Mouse (Mus musculus) urinary bladder, postnatal 14 days (tissue): ENCODE measurements at regions not wholly inside any gene's neighbourhood (a gene's known extent, or its start where the extent isn't known, plus 50 kb on each side); places are given as distances from the start of the nearest gene placed in this dataset.

Experiments
- DNase-seq: peaks from one replicate; pipeline ENCODE4 v3.0.0; 2021; ENCODE audit warnings: low spot score

DNA sequence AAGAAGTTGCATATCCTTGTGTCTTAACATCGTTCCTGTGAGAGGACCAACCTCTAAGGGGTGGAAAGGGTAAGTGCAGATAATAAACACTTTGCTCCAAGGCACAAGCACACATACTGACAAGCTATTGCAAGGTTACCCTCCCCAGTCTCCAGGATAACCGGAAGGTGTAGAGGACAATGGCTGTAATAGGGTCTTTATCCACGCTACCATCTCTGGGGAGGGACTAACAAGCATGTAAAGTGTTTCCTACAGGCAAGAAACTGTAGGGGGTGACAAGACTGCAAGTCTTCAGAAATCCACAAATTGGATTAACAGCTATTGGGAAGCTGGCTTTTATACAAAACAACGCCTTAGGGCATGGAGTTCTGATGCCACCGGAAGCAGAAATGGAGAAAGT, 197.5 kb upstream of the Chl1 start:
- DNase-seq: no peak

- DNase-seq: no peak
Observed at GRCm38 (mm10) chr6:103318081-103318480, 192.3 kb upstream of the Chl1 start.

DNA sequence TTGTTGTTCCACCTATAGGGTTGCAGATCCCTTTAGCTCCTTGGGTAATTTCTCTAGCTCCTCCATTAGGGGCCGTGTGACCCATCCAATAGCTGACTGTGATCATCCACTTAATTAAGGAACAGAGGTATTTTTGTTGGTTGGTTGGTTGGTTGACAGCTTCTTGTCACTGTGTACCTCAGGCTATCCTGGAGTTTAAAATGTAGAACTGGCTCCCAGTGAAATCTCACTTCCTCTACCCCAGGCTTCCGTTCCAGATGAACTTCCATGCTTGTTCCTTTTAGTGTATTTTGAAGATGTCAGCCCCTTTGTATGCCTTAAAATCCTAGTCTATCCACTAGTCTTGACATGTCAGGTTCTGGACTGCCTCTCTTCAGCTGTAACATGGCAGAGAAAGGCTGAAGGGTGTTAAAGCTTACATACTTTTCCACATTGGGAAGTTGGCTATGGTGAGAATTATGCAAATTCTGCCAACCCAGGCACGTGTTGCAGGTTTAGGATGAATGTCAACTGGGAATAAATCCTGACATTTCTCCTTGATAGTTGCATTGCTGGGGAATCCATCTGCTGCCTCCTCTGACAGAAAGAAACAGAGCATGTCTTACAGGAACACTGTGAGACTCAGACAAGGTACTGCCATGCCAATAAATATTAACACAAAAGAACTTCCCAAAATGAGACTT, 191.6 kb upstream of the Chl1 start:
- no peak for DNase-seq

GRCm38 (mm10) chr6:103319964-103320363, 190.4 kb upstream of the Chl1 start:
- DNase-seq: no peak

GRCm38 (mm10) chr6:103320550-103320949, 189.8 kb upstream of the Chl1 start:
- no peak for DNase-seq

- DNase-seq: no peak
Observed at GRCm38 (mm10) chr6:103321058-103321457, 189.3 kb upstream of the Chl1 start.

- DNase-seq: no peak
Observed at GRCm38 (mm10) chr6:103322442-103322841, 187.9 kb upstream of the Chl1 start.

- DNase-seq: no peak
Observed at GRCm38 (mm10) chr6:103335683-103336082, 174.7 kb upstream of the Chl1 start.

- DNase-seq: no peak
Observed at GRCm38 (mm10) chr6:103339961-103340732, 170.2 kb upstream of the Chl1 start.

DNA sequence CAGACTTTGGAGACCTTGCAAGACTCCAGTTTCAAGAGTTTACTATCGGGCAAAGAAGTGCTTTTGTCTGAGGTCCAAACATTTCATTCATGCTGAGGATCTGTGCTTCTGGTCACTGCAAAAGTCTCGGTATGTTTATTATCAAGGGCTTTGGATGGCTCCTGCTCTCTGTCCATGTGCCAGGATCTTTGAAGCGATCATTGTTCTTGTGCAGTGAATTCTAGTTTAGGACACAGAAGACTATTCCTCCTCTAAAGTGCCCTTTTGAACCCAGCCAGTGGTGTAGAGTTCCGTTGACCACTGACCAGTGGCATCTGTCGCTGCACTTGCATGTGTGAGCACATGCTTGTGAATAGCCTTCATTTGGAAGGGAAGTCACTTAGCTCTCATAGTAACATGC, 166.9 kb upstream of the Chl1 start:
- DNase-seq: no peak

- no peak for DNase-seq
Observed at GRCm38 (mm10) chr6:103344413-103344812, 166.0 kb upstream of the Chl1 start.

DNA sequence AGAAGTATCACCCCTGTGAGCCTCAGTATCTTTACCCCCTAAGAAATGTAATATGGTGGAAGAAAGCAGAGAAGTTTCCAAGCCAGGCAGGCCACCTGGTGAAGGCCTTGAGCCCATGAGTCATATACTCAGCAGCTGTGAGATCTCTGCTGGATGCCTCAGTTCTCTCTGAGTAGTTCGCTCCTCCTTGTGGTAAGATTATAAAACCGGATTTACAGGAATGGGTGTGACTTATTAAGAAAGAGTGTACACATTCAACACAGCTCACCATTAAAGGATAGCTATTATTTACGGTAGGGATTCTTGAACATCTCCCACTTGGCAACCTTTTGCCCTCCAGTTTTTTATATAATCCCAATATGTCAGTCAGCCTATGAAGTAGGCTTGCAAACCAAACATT, 165.2 kb upstream of the Chl1 start:
- DNase-seq: peak; percentile 21

- no peak for DNase-seq
Observed at GRCm38 (mm10) chr6:103352405-103353124, 157.8 kb upstream of the Chl1 start.

GRCm38 (mm10) chr6:103353346-103353745, 157.0 kb upstream of the Chl1 start:
- no peak for DNase-seq

DNA sequence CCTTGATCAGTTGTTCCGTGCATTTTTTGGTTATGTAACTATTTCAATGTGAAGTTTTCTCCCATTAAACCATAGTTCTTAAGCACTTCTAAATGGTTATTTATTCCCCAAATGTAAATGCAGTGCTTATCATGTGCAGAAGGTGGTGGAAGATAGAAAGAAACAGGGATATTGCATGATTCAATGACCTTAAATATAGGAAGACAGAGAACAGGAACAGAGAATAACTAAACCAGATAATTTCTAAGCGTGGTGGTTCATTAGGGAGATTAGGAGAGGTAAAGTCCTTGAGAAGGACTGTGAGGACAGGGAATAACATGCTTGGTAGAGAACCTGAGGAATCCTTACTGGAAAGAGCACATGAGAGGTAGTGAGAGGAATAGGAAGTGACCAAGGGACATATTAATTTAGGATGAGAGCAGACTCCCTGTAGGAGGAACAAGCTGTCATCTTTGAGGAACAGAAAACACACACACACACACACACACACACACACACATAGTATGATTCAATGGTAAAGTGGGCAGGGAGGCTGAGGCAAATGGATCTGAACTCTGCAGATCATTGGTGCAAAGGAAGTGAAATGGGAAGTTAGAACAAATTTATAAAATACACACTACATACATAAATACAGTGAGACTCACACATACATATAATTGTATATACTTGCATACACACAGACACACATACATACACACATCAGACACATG, 143.4 kb upstream of the Chl1 start:
- DNase-seq: no peak

- DNase-seq: peak; percentile 32
Observed at GRCm38 (mm10) chr6:103374956-103375355, 135.4 kb upstream of the Chl1 start.

DNA sequence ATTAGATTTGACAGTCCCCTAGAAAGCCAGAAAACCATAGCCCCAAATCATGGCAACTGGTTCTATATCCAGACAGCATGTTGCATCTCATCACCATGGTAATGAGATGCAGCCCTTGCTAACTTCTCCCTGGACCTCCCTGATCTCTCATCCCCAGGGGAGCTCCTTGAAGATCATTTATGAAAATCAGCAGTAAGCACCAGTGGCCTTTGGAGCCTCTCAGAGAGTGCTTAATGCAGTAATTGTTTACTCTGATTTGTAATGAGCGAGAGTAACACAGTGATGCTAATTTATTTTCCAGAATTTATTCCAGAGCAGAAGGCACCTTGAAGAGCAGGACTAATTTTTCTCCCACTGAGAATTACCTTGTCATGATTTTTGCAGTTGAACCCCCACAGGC, 133.1 kb upstream of the Chl1 start:
- DNase-seq: no peak

DNA sequence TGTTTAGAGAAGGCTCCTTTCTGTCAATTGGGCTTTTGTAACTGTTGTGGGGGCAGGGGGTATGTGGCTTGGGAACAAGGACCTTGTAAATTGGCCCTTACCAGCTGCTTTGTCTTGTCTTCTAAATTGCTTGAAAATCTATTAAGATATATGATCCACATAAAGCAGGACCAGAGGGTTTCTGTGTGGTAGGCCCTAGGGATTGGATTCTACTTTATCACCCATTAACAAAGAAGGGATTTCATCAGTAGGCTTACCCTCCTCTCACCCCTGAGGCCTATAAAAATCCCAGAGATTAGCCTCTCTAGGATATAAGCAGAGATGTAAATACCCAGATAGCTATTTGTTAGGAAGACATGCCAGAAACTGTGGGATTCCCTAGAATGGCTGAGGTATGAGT, 132.3 kb upstream of the Chl1 start:
- no peak for DNase-seq

DNA sequence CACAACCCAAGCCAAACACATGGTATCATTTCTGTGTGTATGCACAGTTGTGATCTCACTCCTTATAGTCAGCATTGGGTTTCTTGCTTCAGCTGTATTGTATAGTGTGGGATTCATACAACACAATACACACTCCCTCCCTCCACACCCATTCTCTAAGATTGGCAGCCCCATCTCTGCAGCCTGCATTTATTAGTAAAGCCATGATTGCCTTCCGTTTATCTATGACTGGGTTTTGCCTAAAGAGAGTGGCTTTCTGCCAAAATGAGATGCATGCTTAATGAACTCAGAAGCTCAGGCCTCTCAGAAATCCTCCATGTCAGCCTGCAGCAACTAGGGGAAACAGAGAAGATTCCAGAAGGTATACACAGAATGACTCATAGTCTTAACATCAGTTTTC, 129.4 kb upstream of the Chl1 start:
- no peak for DNase-seq

DNA sequence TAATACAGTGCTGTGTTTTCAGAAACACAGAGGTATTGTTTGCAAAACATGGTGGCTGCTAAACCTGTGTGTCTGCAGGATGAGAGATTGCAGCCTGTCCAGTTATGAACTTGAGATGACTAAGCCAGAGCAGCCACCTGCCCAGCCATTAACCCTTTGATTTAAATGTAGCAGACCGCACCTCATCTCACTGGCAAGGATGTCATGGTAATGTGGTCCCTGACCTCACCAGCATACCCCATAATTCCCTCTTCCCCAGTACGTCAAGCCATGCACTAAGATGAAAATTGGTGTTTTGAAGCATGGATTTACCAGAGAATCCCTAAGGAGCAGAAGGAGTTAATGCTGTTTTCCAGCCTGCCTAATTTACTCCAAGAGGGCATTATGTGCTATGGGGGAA, 128.5 kb upstream of the Chl1 start:
- DNase-seq: no peak

GRCm38 (mm10) chr6:103386591-103386990, 123.8 kb upstream of the Chl1 start:
- no peak for DNase-seq

- no peak for DNase-seq
Observed at GRCm38 (mm10) chr6:103405961-103406360, 104.4 kb upstream of the Chl1 start.
